Mouse (Mus musculus) lung, postnatal 4 days (tissue): ENCODE results near the gene Tex52.
"Not testable (repeated sequence)": the region's sequence is repeated elsewhere in the genome, so short reads cannot be mapped to it uniquely, and the experiment has no call there.

ENCODE experiments used
- DNase-seq, 2 experiments: peaks; one replicate each; pipeline ENCODE4 v3.0.0; 2021

Tex52 gene

DNA sequence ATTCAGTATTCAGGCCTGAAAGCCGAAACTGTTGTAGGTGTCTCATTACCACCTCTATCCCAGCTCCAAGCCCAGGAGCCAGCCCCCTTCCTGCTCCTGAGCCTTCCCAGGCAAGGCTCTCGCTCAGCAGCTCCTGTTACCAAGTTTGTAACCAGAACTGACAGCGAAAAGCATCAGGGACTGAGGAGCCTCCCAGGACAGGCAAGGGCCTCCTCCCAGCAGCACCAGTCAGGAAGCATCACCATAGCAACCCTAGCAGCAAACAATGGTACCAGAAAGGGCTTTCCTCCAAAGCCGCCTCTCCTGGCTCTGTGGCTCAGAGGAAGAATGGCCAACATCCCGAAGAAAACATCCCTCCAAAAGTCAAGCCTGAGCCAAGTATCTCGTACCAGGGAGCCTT is at the start of gene Tex52, which contains the start of gene Gm44596:
Gene Tex52, plus strand, starts transcription at position 265 of the 400 bp plus-strand sequence.
Gene Gm44596, plus strand, starts transcription at position 312 of the 400 bp plus-strand sequence.
- DNase-seq = peak; percentile 27 to 49

DNA sequence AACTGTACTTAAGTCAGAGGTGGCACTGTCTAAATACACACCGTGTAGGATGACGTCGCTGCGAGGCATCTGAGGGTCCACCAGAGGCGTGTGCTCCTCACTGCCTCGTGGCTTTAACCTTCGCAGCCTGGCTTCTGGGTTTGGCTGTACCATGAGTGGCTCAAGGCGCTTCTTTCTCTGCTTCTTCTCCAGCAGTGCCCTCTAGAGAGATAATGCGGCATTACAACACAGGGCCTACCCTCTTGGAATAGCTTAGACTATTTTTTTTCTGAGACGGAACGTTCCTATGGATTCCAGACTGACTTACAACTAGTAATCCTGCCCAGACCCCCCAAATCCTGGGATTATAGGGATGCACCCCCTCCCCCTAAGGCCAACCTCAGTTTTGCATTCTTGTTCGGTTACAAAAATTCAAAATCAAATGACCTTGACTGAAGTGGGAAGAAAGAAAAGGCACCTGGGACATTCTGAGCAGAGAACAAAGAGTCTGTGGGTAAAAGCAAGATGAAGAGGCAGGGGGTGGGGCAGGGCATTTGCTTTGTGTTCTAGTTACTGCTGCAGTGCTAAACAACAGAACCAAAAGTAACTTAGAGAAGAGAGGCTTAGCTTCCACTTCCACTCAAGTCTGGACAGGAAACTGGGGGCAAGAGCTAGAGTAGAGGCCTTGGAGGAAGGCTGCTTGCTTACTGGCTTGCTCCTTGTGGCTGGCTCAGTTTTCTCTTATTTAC is 40.7 kb upstream of the Tex52 start:
- peak; percentile 61 to 85 for DNase-seq

DNA sequence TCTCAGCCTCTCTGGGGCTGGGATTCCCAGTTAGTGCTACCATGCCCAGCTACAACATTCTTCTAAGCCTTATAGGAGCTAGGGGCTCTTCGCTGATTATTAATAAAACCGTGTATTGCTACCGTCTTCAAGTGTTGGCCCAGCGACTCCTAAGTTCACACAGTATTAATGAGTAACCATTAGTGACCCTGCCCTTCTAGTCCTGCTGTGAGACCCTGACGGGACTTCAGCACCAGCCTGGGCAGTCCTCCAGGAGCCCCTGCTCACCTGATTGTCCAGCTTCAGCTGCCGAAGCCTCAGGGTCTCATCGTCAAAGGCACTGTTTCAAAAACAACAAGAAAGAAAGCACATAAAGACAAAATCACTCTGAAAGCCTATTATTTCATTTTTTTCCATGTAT is 37.8 kb upstream of the Tex52 start:
- no peak for DNase-seq

DNA sequence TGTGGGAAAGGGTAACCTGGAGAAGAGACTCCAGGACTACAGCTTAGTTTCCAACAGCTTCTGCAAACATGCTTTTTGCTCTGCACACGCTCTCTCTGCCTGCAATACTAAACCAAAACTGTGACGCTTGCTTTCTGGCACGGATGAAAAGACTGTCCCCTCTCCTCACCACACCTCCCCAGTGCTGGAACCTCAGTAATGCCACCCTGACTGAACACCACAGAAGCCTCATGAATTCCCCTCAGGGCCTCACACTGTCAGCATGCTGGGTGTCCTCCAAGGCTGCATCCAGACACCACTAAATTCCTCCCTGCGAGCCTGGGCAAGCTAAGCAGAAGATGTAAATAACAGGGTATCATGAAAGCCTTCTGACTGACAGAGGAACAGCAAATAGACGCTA is 36.4 kb upstream of the Tex52 start:
- peak in 1 of 2 experiments; percentile 49 for DNase-seq

DNA sequence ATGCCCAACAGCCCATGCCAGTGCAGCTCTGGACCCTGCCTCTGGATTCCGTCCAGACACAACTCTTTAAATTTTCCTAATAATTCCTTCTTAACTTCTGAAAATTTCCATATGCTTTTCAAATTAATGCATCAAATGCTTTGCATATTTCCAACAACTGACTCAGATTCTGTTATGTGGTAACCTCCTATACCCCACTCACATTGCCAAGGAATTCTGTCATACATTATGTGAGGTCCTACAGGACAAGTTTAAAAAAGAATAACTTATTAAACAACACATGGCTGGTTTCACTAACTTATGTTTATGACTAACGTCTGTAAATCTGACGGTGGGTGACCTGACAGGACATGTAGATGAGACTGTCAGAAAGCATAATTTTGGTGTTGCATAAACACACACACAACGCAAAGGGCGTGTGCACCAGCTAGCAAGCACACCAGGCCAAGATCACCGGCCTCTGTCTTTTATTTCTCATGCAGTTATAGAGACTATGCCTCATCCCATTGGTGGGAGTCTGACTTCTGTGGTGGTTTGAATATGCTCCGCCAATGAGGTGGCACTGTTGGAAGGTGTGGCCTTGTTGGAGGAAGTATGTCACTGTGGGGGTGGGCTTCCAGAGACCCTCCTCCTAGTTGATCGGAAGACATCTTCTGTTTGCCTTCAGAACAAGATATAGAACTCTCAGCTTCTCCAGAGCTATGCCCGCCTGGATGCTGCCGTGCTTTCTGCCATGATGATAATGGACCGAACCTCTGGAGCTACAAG is 33.1 kb upstream of the Tex52 start:
- no peak for DNase-seq

DNA sequence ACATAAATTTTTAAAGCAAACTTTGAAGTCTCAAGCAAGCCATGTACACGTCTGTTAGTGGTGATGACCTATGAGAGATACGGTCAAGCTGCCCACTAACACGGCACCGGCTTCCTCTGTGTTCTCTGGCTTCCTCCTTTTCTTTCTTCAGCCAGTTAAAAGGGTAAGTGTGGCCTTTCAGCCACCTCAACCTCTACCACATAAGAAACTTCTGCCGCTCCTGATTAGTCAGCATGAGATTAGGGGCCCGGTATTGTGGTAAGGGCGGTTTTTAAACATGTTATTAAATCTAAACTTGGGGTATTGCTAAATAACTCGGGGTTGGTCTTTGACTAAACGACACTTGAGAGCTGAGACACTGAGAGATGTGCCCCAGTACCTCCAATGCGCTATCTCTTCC is 29.6 kb upstream of the Tex52 start:
- DNase-seq = no peak

DNA sequence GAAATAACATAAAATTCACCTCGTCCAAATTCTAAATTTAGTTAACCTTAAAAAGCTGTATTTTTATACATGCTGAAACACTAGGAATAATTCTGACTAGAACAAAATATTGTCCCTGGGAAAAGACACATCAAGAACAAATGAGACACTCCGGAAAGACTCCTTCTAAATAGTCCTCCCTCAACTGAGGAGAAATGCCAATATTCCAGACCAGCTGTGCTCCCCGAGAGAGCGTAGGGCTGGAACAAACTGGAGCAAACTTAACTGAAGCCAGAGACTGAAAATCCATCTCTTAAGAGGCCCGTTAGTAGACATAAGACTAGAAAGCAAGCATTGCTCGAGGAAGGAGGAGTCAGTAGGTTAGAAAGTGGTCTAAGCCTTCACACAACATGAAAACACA is 28.5 kb upstream of the Tex52 start:
- DNase-seq = no peak

DNA sequence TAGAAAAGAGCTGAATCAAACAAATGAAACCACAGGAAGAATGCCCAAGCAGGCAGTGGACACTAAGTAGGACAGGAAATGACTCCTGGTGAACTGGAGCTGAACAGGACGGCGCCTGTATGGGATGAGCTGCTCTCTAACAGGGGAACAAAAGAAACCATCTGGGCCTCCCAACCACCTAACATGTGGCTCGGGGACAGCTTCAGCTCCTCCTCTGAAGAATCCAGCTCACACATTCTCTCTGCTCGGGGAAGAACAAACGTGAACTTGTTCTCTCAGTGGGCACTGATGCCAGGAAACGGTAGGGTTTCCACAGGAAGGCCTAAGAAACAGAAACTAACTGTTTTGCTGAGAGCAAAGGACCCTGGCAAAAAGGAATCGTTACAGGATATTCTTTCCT is 25.5 kb upstream of the Tex52 start:
- DNase-seq = peak in 1 of 2 experiments; percentile 18

DNA sequence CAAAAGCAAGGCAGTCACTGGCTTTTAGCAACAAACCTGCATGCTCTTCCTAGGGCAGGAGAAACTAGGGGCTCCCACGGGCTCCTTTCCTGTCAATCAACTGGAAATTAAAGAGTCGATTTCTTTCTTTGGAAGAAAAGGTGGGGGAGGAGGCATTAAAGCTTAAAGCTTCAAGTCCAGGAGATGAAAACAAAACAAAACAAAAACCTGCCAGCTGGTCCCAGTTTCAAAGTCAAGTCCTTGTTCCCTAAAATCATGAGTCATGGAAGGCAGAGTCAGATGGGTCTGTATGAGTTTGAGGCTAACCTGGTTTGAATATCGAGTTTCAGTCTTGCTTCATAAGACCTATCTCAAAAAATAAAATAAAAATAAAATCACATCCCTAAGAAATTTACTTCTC is 21.1 kb upstream of the Tex52 start:
- DNase-seq = no peak

DNA sequence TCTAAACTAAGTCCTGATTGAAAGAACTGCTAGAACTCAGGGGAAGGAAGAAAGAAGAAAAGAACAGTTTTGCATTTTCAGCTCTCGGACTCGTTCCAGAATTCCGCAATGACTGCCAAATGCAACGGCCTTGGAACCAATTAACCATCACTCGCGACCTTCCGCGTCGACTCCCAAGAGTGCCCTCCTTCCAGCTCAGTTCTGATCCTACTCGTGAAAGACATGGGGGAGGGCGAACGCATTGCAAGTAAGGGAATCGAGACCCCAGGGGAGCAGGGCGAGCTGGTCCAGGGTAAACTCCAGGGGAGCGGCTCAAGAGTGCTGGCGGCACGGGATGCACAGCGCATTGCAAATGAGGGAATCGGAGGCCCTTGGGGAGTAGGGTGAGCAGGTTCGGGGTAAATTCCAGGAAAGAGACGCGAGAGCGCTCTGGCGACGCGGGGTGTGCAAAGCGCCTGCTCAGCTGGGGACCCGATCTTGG is 20.0 kb upstream of the Tex52 start:
- peak; percentile 45 to 51 for DNase-seq

DNA sequence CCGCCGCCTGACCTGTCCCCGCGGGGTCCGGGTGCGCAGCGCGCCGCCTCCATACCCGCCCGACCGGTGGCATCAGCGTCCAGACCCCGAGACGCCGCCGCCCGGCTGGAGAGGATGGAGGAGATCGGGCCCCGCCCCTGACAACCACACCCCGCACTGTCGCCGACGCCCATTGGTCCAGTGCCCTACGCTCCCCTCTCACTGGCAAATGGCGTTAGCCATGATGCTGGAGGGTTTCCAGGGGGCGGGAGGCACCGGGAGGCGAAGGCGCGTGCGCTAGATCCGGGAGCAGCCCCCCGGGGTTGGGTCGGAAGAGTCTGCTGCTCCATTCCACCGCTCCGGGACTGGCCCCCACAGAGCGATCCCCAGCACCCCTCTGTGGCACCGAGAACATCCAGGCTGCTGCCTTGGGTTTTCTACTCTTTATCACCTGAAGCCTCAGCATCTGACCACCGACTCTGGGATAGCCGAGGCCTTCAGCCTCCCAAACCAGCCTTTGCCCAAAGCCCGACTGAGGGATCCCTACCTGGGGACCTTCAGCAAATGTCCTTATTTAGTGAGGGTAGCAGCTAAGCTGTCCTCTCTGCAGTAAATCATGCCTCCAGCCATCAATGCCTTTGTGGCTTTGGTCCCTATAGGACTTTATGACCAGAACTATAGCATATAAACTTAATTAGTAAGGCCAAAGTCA is 19.4 kb upstream of the Tex52 start, which contains the start of gene Tulp3:
Gene Tulp3, minus strand, starts transcription at position 126 of the 691 bp plus-strand sequence.
- peak; percentile 96 for DNase-seq

DNA sequence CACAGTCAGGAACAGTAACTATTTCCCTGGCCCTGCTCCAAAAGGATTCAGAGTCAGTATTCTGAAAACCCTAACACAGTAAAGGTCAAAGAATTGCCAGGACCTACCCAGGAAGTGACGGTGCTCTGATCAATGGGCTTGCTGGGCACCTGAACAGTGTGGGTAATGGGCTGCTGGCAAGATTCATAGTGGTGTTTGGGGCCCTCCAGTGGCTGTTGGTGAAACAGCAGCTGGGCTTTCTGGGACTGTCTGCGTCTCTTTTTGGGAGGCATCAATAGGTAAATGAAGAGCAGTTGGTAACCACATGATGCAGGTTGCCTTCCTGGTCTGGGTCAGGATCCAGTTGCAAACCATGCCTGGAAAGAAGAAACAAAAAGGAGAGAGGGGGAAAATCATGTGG is 16.3 kb upstream of the Tex52 start:
- DNase-seq = peak; percentile 55 to 79

DNA sequence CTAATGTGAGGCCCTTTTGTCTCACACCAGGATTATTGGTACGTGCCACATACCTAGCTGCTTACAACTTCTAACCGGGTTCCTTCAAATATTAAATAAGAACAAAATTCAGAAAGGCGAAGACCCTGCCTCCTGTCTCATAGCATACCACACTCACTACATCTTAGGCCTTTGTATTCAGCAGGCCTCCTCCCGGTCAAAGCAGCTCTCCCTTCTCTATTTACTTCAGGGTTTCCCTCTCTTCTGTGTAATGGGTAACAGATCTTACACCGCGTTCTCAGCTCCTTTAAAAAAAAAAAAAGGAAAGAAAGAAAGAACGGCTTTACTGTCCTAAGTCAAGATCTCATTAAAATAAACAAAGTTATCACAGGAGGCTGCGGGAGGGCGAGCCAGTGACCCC is 13.4 kb upstream of the Tex52 start:
- no peak for DNase-seq

DNA sequence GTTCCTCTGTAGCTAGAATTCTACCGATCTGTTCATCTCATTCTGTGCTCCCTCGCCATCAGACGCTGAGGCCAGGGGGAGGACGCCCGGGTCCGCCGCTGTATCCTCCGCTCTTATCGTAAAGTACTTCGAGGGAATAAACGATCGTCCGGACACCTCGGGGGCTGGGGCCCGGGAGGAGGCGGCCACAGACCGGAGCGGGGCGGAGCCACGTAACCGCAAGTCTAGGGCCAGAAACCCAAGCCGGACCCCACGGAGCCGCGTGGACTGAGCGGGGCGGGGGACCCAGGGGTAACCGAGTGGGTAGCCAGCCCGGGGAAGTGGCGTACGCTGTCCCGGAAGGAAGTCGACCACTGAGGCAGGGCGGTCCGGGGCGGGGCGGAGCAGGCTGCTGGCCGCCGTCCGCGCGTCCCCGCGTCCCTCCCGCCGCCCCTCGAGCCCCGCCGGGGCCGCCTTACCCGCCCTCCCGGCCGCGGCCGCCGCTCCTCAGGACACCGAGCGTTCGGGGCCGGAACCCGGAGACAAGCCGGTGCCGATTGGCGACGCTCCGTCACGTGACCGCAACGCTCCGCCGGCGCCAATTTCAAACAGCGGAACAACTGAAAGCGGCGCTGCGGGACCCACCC is 12.8 kb upstream of the Tex52 start, which contains the start of the genes Rhno1 and Foxm1:
Gene Rhno1, minus strand, starts transcription at position 531 of the 626 bp plus-strand sequence.
Gene Foxm1, plus strand, starts transcription at position 587 of the 626 bp plus-strand sequence.
- peak; percentile 88 to 91 for DNase-seq

DNA sequence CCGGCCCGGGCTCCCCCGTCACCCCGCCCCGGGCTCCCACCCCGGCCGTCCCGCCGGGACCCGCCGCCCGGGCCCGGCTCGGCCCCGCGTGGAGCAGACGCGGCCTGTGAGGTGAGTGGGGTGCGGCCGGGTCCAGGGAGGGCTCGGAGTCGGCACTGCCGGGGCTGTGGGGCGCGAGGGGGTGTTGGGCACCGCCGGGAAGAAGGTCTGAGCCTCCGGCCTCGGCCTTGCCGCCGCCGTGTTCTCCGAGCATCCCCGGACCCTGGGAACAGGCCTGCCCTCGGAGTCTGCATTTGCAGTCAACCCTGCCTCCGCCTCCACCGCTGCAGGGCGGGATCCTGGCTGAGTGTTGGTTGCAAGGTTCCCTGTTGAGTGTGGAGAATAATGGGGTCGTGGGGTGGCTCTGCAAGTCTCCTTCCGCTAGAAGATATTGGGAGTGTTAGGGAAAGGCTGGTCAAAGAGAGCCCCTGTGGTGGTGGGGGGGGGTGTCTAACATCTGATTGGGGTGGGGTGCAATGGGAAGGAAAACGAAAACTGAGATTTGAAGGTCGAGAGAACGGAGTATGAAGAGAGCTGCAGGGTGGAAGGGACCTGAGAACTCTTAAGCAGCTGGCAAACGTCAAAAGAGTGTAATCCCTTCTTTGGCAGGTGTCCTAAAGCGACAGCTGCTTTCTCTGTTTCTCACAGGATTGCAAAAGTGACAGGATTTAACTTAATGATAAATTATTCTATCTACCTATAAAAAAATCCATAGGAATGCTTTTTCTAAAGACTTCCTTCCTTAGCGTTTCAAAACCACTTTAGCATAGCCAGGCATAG is 12.0 kb upstream of the Tex52 start:
- DNase-seq = no peak

DNA sequence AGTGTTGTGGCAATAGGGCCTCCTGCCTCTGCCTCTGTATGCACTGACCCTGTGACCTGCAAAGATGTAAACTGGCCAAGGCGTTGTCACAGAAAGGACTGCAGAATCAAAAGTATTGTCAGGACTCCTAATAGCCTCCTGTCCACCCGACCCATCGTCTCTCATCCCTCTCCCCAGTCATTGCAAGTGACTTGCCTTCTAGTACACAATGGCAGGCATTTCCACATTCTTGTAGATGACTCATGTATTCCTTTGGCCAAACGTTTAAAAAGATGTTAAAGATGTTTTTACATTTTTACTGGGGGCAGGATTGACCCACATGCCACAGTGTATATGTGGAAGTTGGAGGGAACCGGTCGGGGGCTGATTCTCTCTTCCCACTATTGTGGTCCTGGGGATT is 10.5 kb upstream of the Tex52 start:
- DNase-seq = no peak

DNA sequence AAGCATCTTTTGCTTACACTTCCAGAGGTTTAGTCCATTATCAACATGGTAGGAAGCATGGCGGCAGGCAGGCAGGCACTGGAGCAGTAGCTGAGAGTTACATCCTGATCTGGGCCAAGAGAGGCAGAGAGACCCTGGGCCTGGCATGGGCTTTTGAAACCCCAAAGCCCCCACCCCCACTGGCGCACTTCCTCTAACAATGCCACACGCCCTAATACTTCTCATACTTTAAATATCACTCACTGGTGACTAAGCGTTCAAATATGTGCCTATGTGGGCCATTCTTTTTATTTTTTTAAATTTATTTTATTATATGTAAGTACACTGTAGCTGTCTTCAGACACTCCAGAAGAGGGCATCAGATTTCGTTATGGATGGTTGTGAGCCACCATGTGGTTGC is 8.8 kb upstream of the Tex52 start:
- DNase-seq = no peak

DNA sequence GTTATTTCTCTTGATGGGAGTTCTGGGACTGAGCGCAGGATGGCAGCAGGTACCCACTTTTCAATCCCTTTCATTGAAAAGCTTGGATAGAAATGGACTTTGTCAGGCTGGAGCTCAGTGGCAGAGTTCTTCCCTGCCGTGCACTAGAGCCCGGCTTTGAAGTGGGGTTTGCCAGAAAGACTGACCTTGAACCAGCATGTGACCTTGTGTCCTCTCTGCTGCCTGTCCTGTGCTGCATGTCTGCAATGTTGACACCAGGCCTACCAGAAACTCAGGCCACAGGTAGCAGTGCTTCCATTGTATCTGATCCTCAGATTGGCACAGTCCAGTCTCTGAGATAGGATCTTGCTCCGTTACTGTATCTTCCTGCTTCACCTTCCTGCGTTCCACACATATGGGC is 5.2 kb upstream of the Tex52 start:
- no peak for DNase-seq

DNA sequence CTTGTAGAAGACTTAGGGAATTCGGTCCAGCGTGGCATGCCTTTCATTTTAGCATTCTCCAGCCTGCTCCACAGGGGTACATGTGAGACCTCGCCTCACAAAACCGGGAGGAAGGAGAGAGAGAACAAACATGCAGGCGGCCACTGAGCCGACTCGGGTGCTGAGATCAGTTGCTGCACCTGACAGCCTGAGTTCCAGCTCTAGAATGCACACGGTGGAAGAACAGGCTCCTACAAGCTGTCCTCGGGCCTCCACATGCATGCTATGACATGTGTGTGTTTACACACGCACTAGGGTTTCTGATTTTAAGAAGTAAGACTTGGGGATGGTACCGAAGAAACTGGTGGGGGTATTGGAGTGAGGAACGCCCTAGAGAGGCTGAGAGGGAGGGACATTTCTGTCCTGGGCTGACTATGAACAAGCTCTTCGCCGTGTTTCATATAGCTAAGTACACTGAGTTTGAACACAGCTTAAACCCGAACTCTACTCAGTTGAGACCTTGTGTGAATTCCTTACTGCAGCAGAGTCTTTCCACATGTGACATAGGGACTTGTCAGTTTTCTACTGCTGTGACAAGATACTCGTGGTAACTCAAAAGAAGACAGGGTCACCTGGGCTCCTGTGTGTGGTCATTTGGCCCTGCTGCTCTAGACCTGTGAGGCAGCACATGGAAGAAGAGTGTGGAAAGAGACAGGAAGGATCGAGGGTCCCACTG is 1.3 kb downstream of the Tex52 start:
- DNase-seq = no peak

DNA sequence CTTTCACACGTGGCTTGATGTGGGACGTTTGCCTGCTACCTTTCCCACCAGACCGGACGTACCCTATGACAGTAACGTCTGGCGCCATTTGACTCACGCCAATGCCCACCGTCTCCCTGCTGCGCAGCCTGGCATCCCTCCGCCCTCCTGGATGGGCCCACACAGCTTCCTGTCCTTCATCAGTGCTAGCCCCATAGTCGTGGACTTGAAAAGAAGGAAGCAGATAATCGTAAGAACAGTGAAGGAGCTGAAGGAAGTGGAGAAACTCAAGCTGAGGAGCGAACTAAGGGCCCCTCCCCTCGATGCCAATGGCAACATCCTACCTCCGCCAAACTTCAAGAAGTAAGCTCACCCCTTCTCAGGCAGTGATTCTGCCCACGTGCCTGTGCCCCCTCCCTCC is 4.4 kb downstream of the Tex52 start:
- no peak for DNase-seq

DNA sequence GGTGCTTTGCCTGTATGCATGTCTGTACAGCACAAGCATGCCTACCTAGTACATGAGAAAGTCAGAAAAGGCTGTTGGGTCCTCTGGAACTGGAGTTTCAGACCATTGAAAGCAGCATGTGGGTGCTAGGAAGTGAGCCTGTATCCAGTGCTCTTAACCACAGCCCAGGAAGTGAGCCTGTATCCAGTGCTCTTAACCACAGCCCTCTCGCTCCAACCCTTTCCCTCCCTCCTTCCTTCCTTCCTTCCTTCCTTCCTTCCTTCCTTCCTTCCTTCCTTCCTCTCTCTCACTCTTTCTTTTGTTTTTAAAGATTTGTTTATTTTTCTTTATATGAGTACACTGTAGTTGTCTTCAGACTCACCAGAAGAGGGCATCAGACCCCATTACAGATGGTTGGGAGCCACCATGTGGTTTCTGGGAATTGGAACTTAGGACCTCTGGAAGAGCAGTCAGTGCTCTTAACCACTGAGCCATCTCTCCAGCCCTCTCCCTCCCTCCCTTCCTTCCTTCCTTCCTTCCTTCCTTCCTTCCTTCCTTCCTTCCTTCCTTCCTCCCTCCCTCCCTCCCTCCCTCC is 5.4 kb downstream of the Tex52 start:
- not testable (repeated sequence) for DNase-seq
